Mouse (Mus musculus): ENCODE data around the gene Nat8f6. TPM values are rescaled to one million over a fixed set of nuclear protein-coding genes. Genes with fewer than 3 reads are reported as not detected.
"Not testable (repeated sequence)": the region's sequence is repeated elsewhere in the genome, so short reads cannot be mapped to it uniquely, and the experiment has no call there.

Nat8f6 gene
- not detected in 2 replicates for polyA plus RNA-seq (2014; fragmentation: Nextera tagmentation; extraction: Ambion mirVana)

DNA sequence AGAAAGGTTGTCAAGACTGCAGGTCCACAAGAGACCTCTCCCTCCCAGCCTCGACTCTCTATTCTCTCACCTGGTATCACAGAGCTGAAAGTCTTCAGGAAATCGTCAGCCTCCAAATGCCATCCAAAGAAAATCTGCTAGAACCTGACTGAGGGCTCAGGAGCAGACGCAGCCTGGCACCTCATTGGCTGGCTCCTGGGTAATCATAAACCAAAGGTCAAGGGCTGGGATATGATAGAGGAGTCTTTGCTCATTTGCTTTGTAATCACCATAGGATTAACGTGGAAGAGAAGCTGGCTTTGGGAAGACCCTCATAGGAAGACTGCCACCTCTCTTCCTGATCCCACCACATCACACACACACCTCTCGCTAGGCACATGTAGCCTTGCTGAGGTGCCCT, at the start of gene Nat8f6, which contains the start of gene Nat8f5:
Gene Nat8f6 (minus strand): TSS at position 118 of the 400 bp plus-strand sequence.
Gene Nat8f5 (minus strand): TSS at position 136 of the 400 bp plus-strand sequence.
- H3K4me2 ChIP-seq: no peak within 1 kb of the TSS
- H3K9me3 ChIP-seq (ENCODE audit: control insufficient read depth, low read length): no peaks in the 10 kb centered on the region
- H3K4me3 ChIP-seq (ENCODE audit: low read depth, low read length): no peak within 1 kb of the TSS
- H3K27ac ChIP-seq (ENCODE audit: low read depth, low read length): no peak within 1 kb of the TSS
- no peaks in the 10 kb centered on the region for H3K27me3 ChIP-seq (ENCODE audit: control insufficient read depth, insufficient read depth, low read length)
- no peak within 1 kb of the TSS for H3K9ac ChIP-seq (ENCODE audit: low read length)
- no peaks in the 10 kb centered on the region for H3K4me1 ChIP-seq (ENCODE audit: control insufficient read depth, insufficient read depth, low read length)
- ATAC-seq (ENCODE audit: low FRiP score) (no peak), DNase-seq (ENCODE audit: low spot score, missing footprints) (no peak)
- WGBS: 80% methylated on average over 5 of the region's 5 CpGs
- H3K36me3 ChIP-seq (ENCODE audit: control insufficient read depth, insufficient read depth, low read length): no peaks in the 10 kb centered on the region

DNA sequence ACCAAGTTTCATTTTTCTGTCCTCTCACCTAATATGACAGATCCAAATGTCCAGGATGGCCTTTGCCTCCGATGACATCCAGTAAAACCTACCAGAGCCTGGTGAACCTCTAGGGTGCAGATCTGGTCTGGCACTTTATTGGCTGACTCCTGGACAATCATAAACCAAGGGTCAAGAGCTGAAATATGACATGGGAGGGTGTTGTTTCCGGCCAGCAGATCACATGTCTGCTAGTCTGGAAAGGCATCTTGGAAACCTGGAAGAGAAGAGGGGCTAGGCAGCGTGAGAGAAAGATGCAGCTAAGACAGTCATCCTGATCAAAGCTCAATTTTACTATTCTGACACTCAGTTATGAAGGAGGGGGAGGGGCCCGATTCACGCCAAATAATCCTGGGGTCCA, 48.3 kb upstream of the Nat8f6 start, which contains the start of gene Nat8f2:
Gene Nat8f2 (minus strand): TSS at position 153 of the 400 bp plus-strand sequence.
- not testable (repeated sequence) for H3K4me3 ChIP-seq (ENCODE audit: low read depth, low read length); H3K9me3 ChIP-seq (ENCODE audit: control insufficient read depth, low read length); H3K27ac ChIP-seq (ENCODE audit: low read depth, low read length); ATAC-seq (ENCODE audit: low FRiP score); H3K36me3 ChIP-seq (ENCODE audit: control insufficient read depth, insufficient read depth, low read length); DNase-seq (ENCODE audit: low spot score, missing footprints); H3K4me1 ChIP-seq (ENCODE audit: control insufficient read depth, insufficient read depth, low read length); H3K27me3 ChIP-seq (ENCODE audit: control insufficient read depth, insufficient read depth, low read length); H3K9ac ChIP-seq (ENCODE audit: low read length); H3K4me2 ChIP-seq
- 84% methylated on average over 5 of the region's 5 CpGs for WGBS

DNA sequence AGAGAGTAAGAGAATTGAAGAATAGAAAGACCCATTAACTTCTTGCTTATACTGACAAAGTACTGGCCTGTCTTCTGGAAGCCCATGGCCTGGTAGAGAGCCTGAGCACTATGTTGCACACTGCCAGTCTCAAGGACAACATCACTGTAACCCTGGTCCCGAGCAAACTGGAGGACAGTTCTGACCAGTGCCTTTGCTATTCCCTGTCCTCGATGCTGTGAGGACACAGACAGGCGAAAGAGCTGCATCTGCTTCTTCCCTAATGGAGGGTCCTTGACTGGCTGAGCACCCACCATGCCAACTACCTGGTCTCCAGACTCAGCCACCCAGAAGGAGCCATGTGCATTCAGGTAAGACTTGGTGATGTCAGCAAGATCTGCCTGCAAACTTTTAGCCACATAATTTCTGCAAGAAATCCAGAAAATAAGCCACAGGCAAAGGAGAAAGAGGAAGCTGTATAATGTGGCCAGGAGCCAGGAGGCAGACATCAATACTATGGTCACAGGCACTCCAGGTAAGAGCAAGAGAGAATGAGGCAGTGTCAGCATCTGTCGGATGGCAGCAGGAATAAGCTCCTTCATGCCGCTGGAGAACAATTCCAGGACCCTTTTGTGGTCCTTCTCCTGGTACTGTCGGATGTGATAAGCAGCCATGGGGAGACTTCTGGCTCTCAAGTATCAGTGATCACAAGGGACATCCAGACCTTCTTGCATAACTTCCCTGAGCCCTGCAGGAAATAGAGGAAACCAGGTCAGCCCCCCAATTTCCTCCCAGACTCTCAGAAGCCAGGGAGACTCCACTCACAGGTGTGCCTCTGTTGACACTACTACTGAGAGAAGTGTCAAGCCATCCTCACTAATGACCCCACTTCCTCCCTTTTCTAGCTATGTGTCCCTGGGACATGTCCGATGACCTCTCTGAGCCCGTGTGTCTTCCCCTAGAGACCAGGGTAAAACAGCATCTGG, 47.3 kb upstream of the Nat8f6 start:
- 83% methylated on average over 8 of the region's 8 CpGs for WGBS
- DNase-seq (ENCODE audit: low spot score, missing footprints): no peak
- Histone ChIP-seq H3K27me3 (ENCODE audit: control insufficient read depth, insufficient read depth, low read length) (no peaks in the 10 kb centered on the region), H3K9me3 (ENCODE audit: control insufficient read depth, low read length) (no peaks in the 10 kb centered on the region), H3K9ac (ENCODE audit: low read length) (no peak overlapping the region), H3K4me1 (ENCODE audit: control insufficient read depth, insufficient read depth, low read length) (no peaks in the 10 kb centered on the region), H3K36me3 (ENCODE audit: control insufficient read depth, insufficient read depth, low read length) (no peaks in the 10 kb centered on the region), H3K27ac (ENCODE audit: low read depth, low read length) (no peak overlapping the region), H3K4me2 (no peak overlapping the region), H3K4me3 (ENCODE audit: low read depth, low read length) (no peak overlapping the region)
- ATAC-seq (ENCODE audit: low FRiP score): no peak

DNA sequence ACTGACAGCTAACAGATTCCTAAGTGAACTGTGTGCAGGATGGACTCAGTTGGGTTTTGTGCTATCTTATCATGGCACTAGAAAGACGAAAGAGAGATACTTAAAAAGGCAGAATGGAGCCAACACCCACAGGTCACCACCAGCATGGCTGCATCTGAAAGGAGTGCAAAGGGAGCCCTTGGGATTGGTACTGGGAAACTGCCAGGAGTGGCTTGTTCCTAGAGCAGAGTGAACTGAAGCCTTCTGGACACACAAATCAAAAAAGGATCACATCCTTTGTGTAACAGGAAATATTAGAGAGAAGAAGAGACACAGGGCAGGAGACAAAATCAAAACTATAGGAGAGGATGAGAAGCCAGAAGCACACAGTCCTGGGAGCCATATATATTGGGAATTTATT, 46.2 kb upstream of the Nat8f6 start:
- H3K27ac ChIP-seq (ENCODE audit: low read depth, low read length); H3K4me3 ChIP-seq (ENCODE audit: low read depth, low read length); H3K4me2 ChIP-seq; H3K4me1 ChIP-seq (ENCODE audit: control insufficient read depth, insufficient read depth, low read length); H3K9ac ChIP-seq (ENCODE audit: low read length); H3K9me3 ChIP-seq (ENCODE audit: control insufficient read depth, low read length); ATAC-seq (ENCODE audit: low FRiP score); DNase-seq (ENCODE audit: low spot score, missing footprints); H3K27me3 ChIP-seq (ENCODE audit: control insufficient read depth, insufficient read depth, low read length); H3K36me3 ChIP-seq (ENCODE audit: control insufficient read depth, insufficient read depth, low read length): not testable (repeated sequence)
- WGBS: 45% methylated on average over 1 of the region's 1 CpGs

DNA sequence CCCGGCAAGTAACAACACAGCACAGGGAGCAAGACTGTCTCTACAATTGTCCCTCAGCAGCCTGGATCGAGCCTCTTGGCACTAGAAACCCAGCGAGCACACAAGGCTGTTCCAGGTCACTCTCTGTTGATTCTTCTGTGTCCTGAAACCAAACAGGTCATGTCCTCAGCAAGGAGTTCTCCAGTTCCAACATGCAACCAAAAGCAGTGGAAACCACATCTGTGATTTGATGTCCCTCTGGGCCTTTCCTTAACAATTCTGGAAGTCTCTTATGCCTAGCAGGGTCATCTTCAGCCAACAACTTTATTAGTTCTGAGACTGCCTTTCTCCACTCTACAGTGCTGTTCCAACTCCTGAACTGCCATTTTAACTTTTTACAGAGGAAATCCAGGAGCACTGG, 45.4 kb upstream of the Nat8f6 start:
- H3K27ac ChIP-seq (ENCODE audit: low read depth, low read length); H3K36me3 ChIP-seq (ENCODE audit: control insufficient read depth, insufficient read depth, low read length); DNase-seq (ENCODE audit: low spot score, missing footprints); H3K27me3 ChIP-seq (ENCODE audit: control insufficient read depth, insufficient read depth, low read length); H3K4me1 ChIP-seq (ENCODE audit: control insufficient read depth, insufficient read depth, low read length); ATAC-seq (ENCODE audit: low FRiP score); H3K9me3 ChIP-seq (ENCODE audit: control insufficient read depth, low read length); H3K4me3 ChIP-seq (ENCODE audit: low read depth, low read length); H3K9ac ChIP-seq (ENCODE audit: low read length); H3K4me2 ChIP-seq: not testable (repeated sequence)
- 90% methylated on average over 3 of the region's 3 CpGs for WGBS

DNA sequence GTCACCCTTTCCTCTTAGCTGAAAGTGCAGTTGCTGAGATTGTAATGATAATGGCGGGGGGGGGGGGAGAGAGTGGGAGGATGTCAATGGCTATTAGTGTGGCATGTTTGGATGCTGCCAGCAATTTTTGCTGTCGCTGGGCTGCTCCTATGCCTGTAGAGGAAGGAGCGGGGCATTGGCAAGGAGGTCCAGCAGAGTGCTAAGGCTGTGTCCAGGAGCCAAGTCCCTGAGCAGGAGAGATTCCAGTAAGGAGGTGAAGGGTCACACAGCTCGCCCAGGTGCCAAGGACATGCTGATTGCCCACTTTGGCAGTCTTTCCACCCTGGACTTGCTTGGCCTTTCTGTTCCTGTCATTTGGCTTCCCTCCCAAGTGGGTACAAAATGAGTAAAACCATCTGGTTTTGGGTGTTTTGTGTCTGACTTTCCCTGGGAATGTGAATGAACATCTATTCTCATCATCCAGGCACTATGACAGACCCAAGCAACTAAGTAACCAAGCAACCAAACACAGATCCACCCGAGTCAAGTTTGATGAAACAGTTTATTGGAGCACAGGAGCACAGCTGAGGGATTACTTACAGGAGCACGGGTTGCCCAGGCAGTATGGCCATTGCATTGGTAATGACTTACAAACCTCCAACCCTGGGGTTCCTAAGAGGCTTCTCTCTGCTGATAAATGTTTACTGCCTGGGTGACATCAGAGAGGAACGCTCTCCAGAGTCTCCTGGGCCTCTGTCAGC, 44.3 kb upstream of the Nat8f6 start:
- H3K9me3 ChIP-seq (ENCODE audit: control insufficient read depth, low read length); H3K9ac ChIP-seq (ENCODE audit: low read length); H3K4me3 ChIP-seq (ENCODE audit: low read depth, low read length); H3K36me3 ChIP-seq (ENCODE audit: control insufficient read depth, insufficient read depth, low read length); H3K4me1 ChIP-seq (ENCODE audit: control insufficient read depth, insufficient read depth, low read length); ATAC-seq (ENCODE audit: low FRiP score); H3K27ac ChIP-seq (ENCODE audit: low read depth, low read length); DNase-seq (ENCODE audit: low spot score, missing footprints); H3K27me3 ChIP-seq (ENCODE audit: control insufficient read depth, insufficient read depth, low read length); H3K4me2 ChIP-seq: not testable (repeated sequence)
- WGBS: 73% methylated on average over 6 of the region's 7 CpGs

DNA sequence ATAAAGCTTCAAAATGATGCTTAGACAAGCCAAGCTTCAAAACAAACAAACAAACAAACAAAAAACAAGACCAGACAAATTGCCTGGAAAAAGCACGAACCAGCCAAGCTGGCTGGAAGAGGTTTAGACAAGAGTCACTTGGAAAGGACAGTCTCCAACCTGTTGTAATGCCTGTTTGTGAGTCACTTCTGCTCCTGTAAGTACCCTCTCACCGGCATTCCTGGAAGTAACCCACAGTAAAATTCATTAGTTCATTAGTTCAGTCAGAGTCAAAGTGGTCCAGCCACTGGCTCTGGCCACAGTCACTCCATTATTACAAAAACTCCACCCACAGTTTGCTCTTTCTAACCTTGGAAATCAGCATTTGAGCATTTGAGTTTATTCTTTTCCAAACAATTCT, 43.1 kb upstream of the Nat8f6 start:
- no peaks in the 10 kb centered on the region for H3K27me3 ChIP-seq (ENCODE audit: control insufficient read depth, insufficient read depth, low read length)
- no peak overlapping the region for H3K4me2 ChIP-seq
- no peaks in the 10 kb centered on the region for H3K36me3 ChIP-seq (ENCODE audit: control insufficient read depth, insufficient read depth, low read length)
- 90% methylated on average over 2 of the region's 2 CpGs for WGBS
- H3K9ac ChIP-seq (ENCODE audit: low read length): no peak overlapping the region
- H3K4me1 ChIP-seq (ENCODE audit: control insufficient read depth, insufficient read depth, low read length): no peaks in the 10 kb centered on the region
- no peak overlapping the region for H3K27ac ChIP-seq (ENCODE audit: low read depth, low read length)
- no peaks in the 10 kb centered on the region for H3K9me3 ChIP-seq (ENCODE audit: control insufficient read depth, low read length)
- ATAC-seq (ENCODE audit: low FRiP score) (no peak), DNase-seq (ENCODE audit: low spot score, missing footprints) (no peak)
- H3K4me3 ChIP-seq (ENCODE audit: low read depth, low read length): no peak overlapping the region

DNA sequence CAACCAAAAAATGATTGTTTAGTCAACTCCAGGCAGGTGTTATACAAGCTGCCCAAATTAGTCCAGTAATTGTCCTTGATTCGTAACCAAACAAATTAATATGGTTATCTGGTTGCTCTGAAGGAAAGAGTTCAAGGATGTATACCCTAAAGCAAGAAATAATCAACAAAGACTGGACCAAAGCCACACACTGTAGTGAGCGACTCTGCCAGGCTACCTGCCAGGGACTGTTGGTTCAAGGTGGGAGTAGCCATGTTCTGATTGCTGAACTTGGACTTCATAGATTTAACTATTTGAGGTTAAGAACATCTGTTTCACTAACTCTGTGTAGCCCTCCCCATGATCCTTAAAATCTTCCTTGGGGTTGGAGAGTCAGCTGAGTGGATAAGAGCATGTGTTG, 42.4 kb upstream of the Nat8f6 start:
- 94% methylated on average over 2 of the region's 2 CpGs for WGBS
- Histone ChIP-seq H3K27me3 (ENCODE audit: control insufficient read depth, insufficient read depth, low read length) (no peaks in the 10 kb centered on the region), H3K4me3 (ENCODE audit: low read depth, low read length) (no peak overlapping the region), H3K9me3 (ENCODE audit: control insufficient read depth, low read length) (no peaks in the 10 kb centered on the region), H3K36me3 (ENCODE audit: control insufficient read depth, insufficient read depth, low read length) (no peaks in the 10 kb centered on the region), H3K4me1 (ENCODE audit: control insufficient read depth, insufficient read depth, low read length) (no peaks in the 10 kb centered on the region), H3K27ac (ENCODE audit: low read depth, low read length) (no peak overlapping the region), H3K4me2 (no peak overlapping the region), H3K9ac (ENCODE audit: low read length) (no peak overlapping the region)
- no peak for ATAC-seq (ENCODE audit: low FRiP score)
- no peak for DNase-seq (ENCODE audit: low spot score, missing footprints)

DNA sequence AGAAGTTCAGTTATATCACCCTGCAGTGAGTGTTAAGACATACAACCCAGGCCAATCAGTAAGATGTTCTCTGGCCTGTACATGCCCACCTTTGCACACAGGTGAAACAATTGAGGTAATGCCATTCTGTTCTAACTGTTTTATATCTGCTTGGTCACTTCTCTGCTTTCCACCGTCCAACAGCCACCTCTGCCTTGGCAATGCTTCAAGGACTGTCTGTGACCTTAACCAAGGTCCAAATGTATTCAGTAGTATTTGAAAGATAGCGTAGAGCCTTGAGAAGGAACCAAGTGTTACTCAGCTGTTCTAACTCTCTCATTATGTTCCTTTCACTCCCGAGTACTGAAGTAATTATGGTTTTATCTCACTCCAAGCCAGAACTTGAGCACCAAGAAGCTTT, 41.8 kb upstream of the Nat8f6 start:
- DNase-seq (ENCODE audit: low spot score, missing footprints) (no peak), ATAC-seq (ENCODE audit: low FRiP score) (no peak)
- Histone ChIP-seq H3K9me3 (ENCODE audit: control insufficient read depth, low read length) (no peaks in the 10 kb centered on the region), H3K4me1 (ENCODE audit: control insufficient read depth, insufficient read depth, low read length) (no peaks in the 10 kb centered on the region), H3K4me2 (no peak overlapping the region), H3K36me3 (ENCODE audit: control insufficient read depth, insufficient read depth, low read length) (no peaks in the 10 kb centered on the region), H3K9ac (ENCODE audit: low read length) (no peak overlapping the region), H3K4me3 (ENCODE audit: low read depth, low read length) (no peak overlapping the region), H3K27ac (ENCODE audit: low read depth, low read length) (no peak overlapping the region), H3K27me3 (ENCODE audit: control insufficient read depth, insufficient read depth, low read length) (no peaks in the 10 kb centered on the region)
- 79% methylated on average over 3 of the region's 3 CpGs for WGBS

Measured in midbrain, embryonic 11.5 days (tissue).